Mouse (Mus musculus) neural tube, embryonic 13.5 days (tissue): ENCODE measurements around the gene Myl9. TPM values are rescaled to one million over a fixed set of nuclear protein-coding genes. Genes with fewer than 3 reads are reported as not detected.
A peak's percentile ranks its signal among the peaks of the same experiment; 100 is the strongest.
"Not testable (repeated sequence)": the region's sequence is repeated elsewhere in the genome, so short reads cannot be mapped to it uniquely, and the experiment has no call there.

ENCODE experiments used
- ATAC-seq: fragments of 200-750 bp; cut with Nextera tagmentation; 2 replicates; pipeline ENCODE4 v1.8.0; 2017; ENCODE audit warnings: low read depth, mild to moderate bottlenecking, moderate TSS enrichment, moderate library complexity
- H3K27ac ChIP-seq: fragments of 300-500 bp; sonication (generic); replicated peaks from 2 replicates; pipeline ENCODE4 v1.5.1; 2015; ENCODE audit warnings: moderate library complexity, mild to moderate bottlenecking, inconsistent platforms
- H3K27me3 ChIP-seq: fragments of 300-500 bp; sonication (generic); 2 replicates; pipeline ENCODE4 v1.6.1; 2015; ENCODE audit warnings: mild to moderate bottlenecking, inconsistent platforms
- H3K36me3 ChIP-seq: fragments of 300-500 bp; sonication (generic); 2 replicates; pipeline ENCODE4 v1.6.1; 2015; ENCODE audit warnings: mild to moderate bottlenecking, inconsistent platforms
- H3K4me1 ChIP-seq: fragments of 300-500 bp; sonication (generic); replicated peaks from 2 replicates; pipeline ENCODE4 v1.6.1; 2015; ENCODE audit warnings: inconsistent platforms
- H3K4me2 ChIP-seq: fragments of 300-500 bp; sonication (generic); 2 replicates; pipeline ENCODE4 v1.6.1; 2015; ENCODE audit warnings: inconsistent platforms, mild to moderate bottlenecking, moderate library complexity
- H3K4me3 ChIP-seq: fragments of 300-500 bp; sonication (generic); 2 replicates; pipeline ENCODE4 v1.5.1; 2015; ENCODE audit warnings: mild to moderate bottlenecking, inconsistent platforms
- H3K9ac ChIP-seq: fragments of 300-500 bp; sonication (generic); 2 replicates; pipeline ENCODE4 v1.6.1; 2015; ENCODE audit warnings: moderate library complexity, mild to moderate bottlenecking, inconsistent platforms
- H3K9me3 ChIP-seq: fragments of 300-500 bp; sonication (generic); 2 replicates; pipeline ENCODE4 v1.6.1; 2016; ENCODE audit warnings: inconsistent platforms
- WGBS: fragments of 180-500 bp; shearing (Covaris S2); methylation state at CpG from one replicate; pipeline ENCODE4 v1.1.7; 2015; 5-methylcytosine and 5-hydroxymethylcytosine counted together
- polyA plus RNA-seq: library from polyadenylated mRNA; unstranded; fragments of >200 nt; fragmentation: Nextera tagmentation; extraction: Ambion mirVana; gene quantifications from 2 replicates; pipeline ENCODE4 v1.2.1, GENCODE M21; 2015

The Myl9 gene
- polyA plus RNA-seq, 1 experiment from 2014 or later: 56.0 TPM

DNA sequence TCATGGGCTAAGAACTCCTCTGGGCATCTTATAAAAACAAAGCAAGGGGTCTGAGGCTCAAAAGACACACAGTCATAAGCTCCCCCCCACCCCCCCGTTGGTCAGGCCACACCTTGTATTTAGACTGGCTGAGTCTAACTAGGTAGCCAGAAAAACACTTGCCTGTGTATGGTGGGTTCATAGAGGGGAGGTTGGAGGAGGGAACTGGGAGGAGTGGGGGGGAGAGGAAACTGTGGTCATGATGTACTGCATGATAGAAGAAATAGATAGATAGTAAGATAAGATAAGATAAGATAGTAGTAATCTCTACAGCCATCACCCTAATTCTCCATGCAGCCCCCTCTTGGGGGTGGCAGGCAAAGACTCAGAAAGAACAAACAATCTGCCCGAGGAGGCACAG, 4.3 kb downstream of the Myl9 start:
- Histone ChIP-seq H3K4me1 (peaks cover 42% of the 10 kb centered on the region), H3K4me3 (no peak overlapping the region), H3K9ac (no peak overlapping the region), H3K9me3 (no peaks in the 10 kb centered on the region), H3K27me3 (peaks cover 12% of the 10 kb centered on the region), H3K36me3 (no peaks in the 10 kb centered on the region), H3K27ac (no peak overlapping the region), H3K4me2 (no peak overlapping the region)
- WGBS: 61% methylated on average over 2 of the region's 2 CpGs
- ATAC-seq: no peak

- no peaks in the 10 kb centered on the region for H3K9me3 ChIP-seq
- H3K36me3 ChIP-seq: no peaks in the 10 kb centered on the region
- H3K27me3 ChIP-seq: peaks cover 12% of the 10 kb centered on the region
- no peak overlapping the region for H3K4me2 ChIP-seq
- no peak for ATAC-seq
- H3K4me1 ChIP-seq: peaks cover 35% of the 10 kb centered on the region
- no peak overlapping the region for H3K9ac ChIP-seq
- H3K4me3 ChIP-seq: no peak overlapping the region
- H3K27ac ChIP-seq: no peak overlapping the region
- 70% methylated on average over 9 of the region's 9 CpGs for WGBS
Observed at GRCm38 (mm10) chr2:156780129-156780528, 4.9 kb downstream of the Myl9 start.

- Histone ChIP-seq H3K9me3 (no peaks in the 10 kb centered on the region), H3K27me3 (peaks cover 8% of the 10 kb centered on the region), H3K9ac (no peak overlapping the region), H3K4me1 (peaks cover 29% of the 10 kb centered on the region), H3K27ac (no peak overlapping the region), H3K4me3 (no peak overlapping the region), H3K36me3 (no peaks in the 10 kb centered on the region), H3K4me2 (peak overlapping the region; percentile 10; the same call in 1 of the 2 replicates)
- 20% methylated on average over 17 of the region's 17 CpGs for WGBS
- no peak for ATAC-seq
Observed at GRCm38 (mm10) chr2:156780752-156781151, 5.5 kb downstream of the Myl9 start.

DNA sequence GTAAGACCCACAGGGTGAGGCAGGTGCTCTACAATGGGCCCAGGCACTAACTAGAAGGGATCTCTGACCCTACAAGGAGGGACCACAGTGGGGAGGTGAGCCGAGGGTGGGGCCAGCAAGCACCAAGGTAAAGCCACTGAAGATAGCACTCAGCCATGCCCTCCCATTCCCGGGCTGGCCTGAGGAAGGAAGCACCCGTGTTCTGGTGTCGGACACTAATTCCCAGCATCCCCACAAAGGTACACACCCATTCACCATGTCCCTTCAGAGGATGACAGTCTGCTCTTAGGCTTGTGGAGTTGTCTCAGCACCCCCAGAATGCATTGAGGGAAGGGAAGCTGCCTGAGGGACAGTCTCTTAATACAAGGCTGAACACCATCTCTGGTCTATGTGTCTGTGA, 6.1 kb downstream of the Myl9 start:
- Histone ChIP-seq H3K27ac (no peak overlapping the region), H3K4me2 (no peak overlapping the region), H3K27me3 (peaks cover 3% of the 10 kb centered on the region; the same call in 1 of the 2 replicates), H3K4me3 (no peak overlapping the region), H3K9me3 (no peaks in the 10 kb centered on the region), H3K36me3 (no peaks in the 10 kb centered on the region), H3K4me1 (peaks cover 24% of the 10 kb centered on the region), H3K9ac (no peak overlapping the region)
- 82% methylated on average over 4 of the region's 4 CpGs for WGBS
- no peak for ATAC-seq

DNA sequence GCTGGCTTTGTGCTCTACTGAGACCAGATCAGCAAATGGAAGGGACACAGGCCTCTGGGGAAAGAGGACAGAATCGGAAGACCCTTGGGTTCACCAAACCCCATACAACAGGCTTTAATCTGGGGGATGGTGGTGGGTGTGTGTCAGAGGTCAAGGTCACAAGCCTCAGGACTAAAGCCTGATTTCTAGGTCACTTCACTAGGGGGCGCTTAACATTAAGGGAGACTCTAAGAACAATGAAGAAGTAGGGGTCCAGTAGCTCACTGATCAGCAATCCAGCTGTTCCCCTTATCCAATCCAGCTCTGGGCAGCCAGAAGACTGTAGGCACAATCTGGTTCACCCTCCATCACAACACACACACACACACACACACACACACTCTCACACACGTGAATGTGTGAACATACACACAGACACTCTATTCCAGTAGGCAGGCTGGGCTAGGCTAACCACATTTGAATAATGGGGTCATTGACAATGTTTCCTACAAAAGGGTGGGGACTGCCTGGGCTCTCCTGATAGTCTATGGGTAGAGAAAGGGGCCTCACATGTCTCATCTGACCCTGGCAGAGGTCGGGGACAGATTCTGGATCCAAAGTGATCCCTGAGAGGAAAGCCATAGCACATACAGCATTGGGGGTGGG, 6.7 kb downstream of the Myl9 start:
- H3K9ac ChIP-seq: no peak overlapping the region
- peaks cover 24% of the 10 kb centered on the region for H3K4me1 ChIP-seq
- no peak overlapping the region for H3K4me2 ChIP-seq
- no peak for ATAC-seq
- H3K27me3 ChIP-seq: peaks cover 2% of the 10 kb centered on the region; the same call in 1 of the 2 replicates
- 67% methylated on average over 4 of the region's 4 CpGs for WGBS
- no peaks in the 10 kb centered on the region for H3K9me3 ChIP-seq
- no peaks in the 10 kb centered on the region for H3K36me3 ChIP-seq
- no peak overlapping the region for H3K4me3 ChIP-seq
- no peak overlapping the region for H3K27ac ChIP-seq

GRCm38 (mm10) chr2:156782481-156783348, 7.5 kb downstream of the Myl9 start:
- no peaks in the 10 kb centered on the region for H3K9me3 ChIP-seq
- H3K4me3 ChIP-seq: no peak overlapping the region
- no peaks in the 10 kb centered on the region for H3K27me3 ChIP-seq
- WGBS: 90% methylated on average over 10 of the region's 10 CpGs
- H3K4me1 ChIP-seq: peaks cover 18% of the 10 kb centered on the region
- H3K27ac ChIP-seq: no peak overlapping the region
- no peaks in the 10 kb centered on the region for H3K36me3 ChIP-seq
- H3K9ac ChIP-seq: no peak overlapping the region
- no peak for ATAC-seq
- H3K4me2 ChIP-seq: no peak overlapping the region

GRCm38 (mm10) chr2:156783349-156783728, 8.1 kb downstream of the Myl9 start:
- ATAC-seq: no peak
- H3K9ac ChIP-seq: no peak overlapping the region
- H3K4me3 ChIP-seq: no peak overlapping the region
- no peaks in the 10 kb centered on the region for H3K9me3 ChIP-seq
- 84% methylated on average over 9 of the region's 9 CpGs for WGBS
- H3K27me3 ChIP-seq: no peaks in the 10 kb centered on the region
- no peak overlapping the region for H3K27ac ChIP-seq
- no peak overlapping the region for H3K4me2 ChIP-seq
- H3K4me1 ChIP-seq: peaks cover 13% of the 10 kb centered on the region; the same call in 1 of the 2 replicates
- H3K36me3 ChIP-seq: no peaks in the 10 kb centered on the region

DNA sequence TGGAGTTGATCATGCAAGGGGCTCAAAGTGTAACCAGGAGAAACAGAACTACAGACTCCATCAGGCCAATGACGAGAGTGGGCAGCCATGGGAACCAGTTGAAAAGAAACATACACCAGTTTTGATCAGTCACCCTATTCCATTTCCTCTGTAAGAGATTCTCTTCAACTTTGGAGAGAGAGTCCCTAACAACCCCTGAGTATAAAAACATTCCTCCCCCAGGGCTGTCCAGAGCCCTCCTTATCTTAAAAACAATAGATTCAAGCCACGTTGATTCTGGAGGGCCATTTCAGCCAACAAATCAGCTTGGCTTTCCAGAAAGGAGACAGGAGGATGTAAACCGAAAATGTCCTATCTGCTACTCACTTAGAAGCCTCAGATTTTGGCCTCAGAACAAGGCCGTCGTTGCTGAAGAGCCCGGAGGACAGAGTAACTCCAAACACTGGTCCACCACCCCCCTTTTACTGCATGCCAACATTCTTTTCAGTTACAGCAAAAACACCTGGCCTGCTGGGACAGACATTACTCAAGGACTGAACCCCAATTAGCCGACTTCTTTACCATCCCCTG, 8.9 kb downstream of the Myl9 start:
- no peaks in the 10 kb centered on the region for H3K27me3 ChIP-seq
- H3K4me1 ChIP-seq: peaks cover 10% of the 10 kb centered on the region; the same call in 1 of the 2 replicates
- H3K9me3 ChIP-seq: no peaks in the 10 kb centered on the region
- H3K9ac ChIP-seq: no peak overlapping the region
- no peak overlapping the region for H3K4me2 ChIP-seq
- no peak overlapping the region for H3K4me3 ChIP-seq
- no peak overlapping the region for H3K27ac ChIP-seq
- no peaks in the 10 kb centered on the region for H3K36me3 ChIP-seq
- 85% methylated on average over 7 of the region's 7 CpGs for WGBS
- no peak for ATAC-seq

GRCm38 (mm10) chr2:156784891-156785290, 9.7 kb downstream of the Myl9 start:
- H3K4me3 ChIP-seq: no peak overlapping the region
- no peaks in the 10 kb centered on the region for H3K9me3 ChIP-seq
- no peaks in the 10 kb centered on the region for H3K36me3 ChIP-seq
- H3K27ac ChIP-seq: no peak overlapping the region
- H3K4me2 ChIP-seq: no peak overlapping the region
- ATAC-seq: no peak
- no peak overlapping the region for H3K9ac ChIP-seq
- 90% methylated on average over 2 of the region's 2 CpGs for WGBS
- H3K4me1 ChIP-seq: peaks cover 10% of the 10 kb centered on the region; the same call in 1 of the 2 replicates
- H3K27me3 ChIP-seq: no peaks in the 10 kb centered on the region

GRCm38 (mm10) chr2:156786369-156786768, 11.1 kb downstream of the Myl9 start:
- not testable (repeated sequence) for H3K4me3 ChIP-seq, ATAC-seq, H3K27ac ChIP-seq, H3K36me3 ChIP-seq, H3K27me3 ChIP-seq, H3K4me1 ChIP-seq, H3K9me3 ChIP-seq, H3K4me2 ChIP-seq, H3K9ac ChIP-seq

DNA sequence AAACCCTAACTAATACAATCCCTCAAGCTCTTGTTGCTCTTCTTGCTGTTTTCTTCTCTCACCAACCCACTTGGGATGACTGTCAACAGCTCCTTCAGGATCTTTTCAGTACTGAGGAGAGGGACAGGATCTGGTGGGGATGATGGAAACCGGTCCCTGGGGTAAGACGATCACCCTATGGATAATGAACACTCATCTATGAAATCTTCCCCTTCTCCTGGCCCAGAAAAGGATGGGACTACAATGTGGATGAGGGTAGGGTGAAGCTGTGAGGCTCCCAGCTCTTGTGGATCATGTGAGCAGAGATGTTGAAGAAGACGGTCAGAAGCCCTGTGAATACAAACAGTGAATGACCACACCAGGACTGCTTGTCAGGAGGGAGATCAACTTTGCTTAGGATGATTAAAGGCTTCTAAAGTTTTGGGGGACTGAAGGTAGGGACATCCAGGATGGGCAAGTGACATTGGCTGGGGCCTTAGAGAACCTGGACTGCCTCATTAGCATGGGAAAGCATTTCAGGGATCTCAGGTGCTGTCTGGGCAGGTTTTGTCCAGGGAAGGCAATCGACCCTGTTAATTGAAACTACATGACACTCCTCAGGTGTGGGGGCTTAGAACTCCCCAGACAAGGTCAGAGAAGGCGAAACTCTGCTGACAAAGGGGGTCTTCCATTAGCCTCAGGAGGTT, 12.0 kb downstream of the Myl9 start:
- Histone ChIP-seq H3K9me3 (peaks cover 3% of the 10 kb centered on the region; the same call in 1 of the 2 replicates), H3K4me3 (no peak overlapping the region), H3K36me3 (no peaks in the 10 kb centered on the region), H3K9ac (no peak overlapping the region), H3K27me3 (no peaks in the 10 kb centered on the region), H3K27ac (no peak overlapping the region), H3K4me2 (no peak overlapping the region), H3K4me1 (no peaks in the 10 kb centered on the region)
- WGBS: 92% methylated on average over 5 of the region's 5 CpGs
- ATAC-seq: no peak

DNA sequence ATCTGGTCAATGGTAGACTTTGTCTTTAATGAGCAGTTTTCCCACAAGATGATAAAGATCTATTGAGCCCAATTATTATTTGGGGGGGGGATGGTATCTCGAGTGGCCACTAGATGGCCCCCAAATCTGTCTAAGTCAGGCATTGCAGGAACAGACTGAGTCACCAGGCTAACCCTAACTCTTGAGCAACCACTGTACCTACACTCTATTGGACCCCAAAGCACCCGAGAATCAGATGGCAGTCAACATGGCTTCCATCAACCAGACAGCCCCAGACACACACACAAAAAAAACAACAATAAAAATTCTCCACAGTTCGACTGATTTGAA, 12.5 kb downstream of the Myl9 start:
- Histone ChIP-seq H3K9me3 (peaks cover 7% of the 10 kb centered on the region), H3K36me3 (no peaks in the 10 kb centered on the region), H3K9ac (no peak overlapping the region), H3K27me3 (no peaks in the 10 kb centered on the region), H3K4me2 (no peak overlapping the region), H3K27ac (no peak overlapping the region), H3K4me1 (no peaks in the 10 kb centered on the region), H3K4me3 (no peak overlapping the region)
- WGBS: 50% methylated on average over 3 of the region's 3 CpGs
- ATAC-seq: no peak
